9 mouse cellular contexts compared by ENCODE assay signal in the genomic region with DNA sequence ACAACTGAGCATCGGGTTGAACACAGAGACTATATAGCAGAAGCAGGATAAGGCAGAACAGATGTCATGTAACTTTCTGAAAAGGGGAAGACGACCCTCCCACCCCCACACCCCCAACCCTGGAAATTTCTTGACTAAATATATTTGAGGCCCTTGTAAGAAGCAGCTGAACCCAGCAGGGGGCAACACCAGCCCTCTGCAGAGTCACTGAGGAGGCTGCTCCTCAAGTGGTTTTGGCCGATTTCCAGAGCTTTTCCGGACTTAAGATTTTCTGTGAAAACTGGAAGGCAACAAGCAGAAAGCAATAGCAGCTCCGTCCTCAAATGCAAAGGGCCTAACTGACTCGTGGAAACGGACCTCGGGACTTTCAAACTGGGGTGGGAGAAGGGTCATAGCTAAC. TPM values are rescaled to one million over a fixed set of nuclear protein-coding genes. Genes with fewer than 3 reads are reported as not detected.
A peak's percentile ranks its signal among the peaks of the same experiment; 100 is the strongest.
DNase-seq lines count a peak whose midpoint lies in the region; ATAC-seq and TF ChIP-seq lines count a peak whose summit lies in the region.
"Had no signal": no experiment of that assay in that cellular context is flagged by ENCODE, and none has a peak within 500 bp of the region (broad histone marks: within the 10 kb centered on the region; RNA-seq: fewer than 3 reads in every experiment).

No protein-coding gene starts in this region.

- no peak overlapping the region for H3K9ac ChIP-seq in intestine, postnatal 0 days (ENCODE audit: low read depth, low read length)

- DNase-seq in left cerebral cortex, adult 2 months (ENCODE audit: extremely low spot score in 1 of 2, low spot score in 2 of 2): peak in 1 of 2 experiments; percentile 21
- no peak for DNase-seq in left cerebral cortex, adult 11 months (ENCODE audit: low spot score)
- DNase-seq in NIH3T3 (ENCODE audit: low read depth): peak; percentile 95
- DNase-seq in lung, adult 18-20 months: peak; percentile 33 to 52
- peak; percentile 57 for DNase-seq in right cerebral cortex, postnatal 14 days
- DNase-seq in yolk sac, embryonic 10.5 days (ENCODE audit: low spot score): no peak

- H3K36me3 ChIP-seq in intestine, postnatal 0 days (ENCODE audit: control insufficient read depth, insufficient read depth): no peaks in the 10 kb centered on the region

- peak overlapping the region; percentile 54 for H3K4me2 ChIP-seq in intestine, postnatal 0 days (replicated peaks; ENCODE audit: low read depth)

- 20% methylated on average over 8 of the region's 8 CpGs for WGBS in intestine, postnatal 0 days

- no peak overlapping the region for H3K4me3 ChIP-seq in left cerebral cortex, adult 2 months
- H3K4me3 ChIP-seq in embryonic fibroblast, embryonic 13.5 days (ENCODE audit: insufficient read depth, low read length): no peak overlapping the region
- H3K4me3 ChIP-seq in intestine, postnatal 0 days (ENCODE audit: low read depth, low read length): peak overlapping the region; percentile 12; the same call in 1 of the 2 replicates
- H3K4me3 ChIP-seq: erythroblast, embryonic 14.5 days had no signal

- TF ChIP-seq CTCF in left cerebral cortex, adult 2 months (IDR thresholded peaks at IDR 0.05): peak; percentile 42
- TF ChIP-seq CTCF in embryonic fibroblast, embryonic 13.5 days (IDR thresholded peaks at IDR 0.05; ENCODE audit: borderline replicate concordance, insufficient read depth, low read length): 0 out of 2 replicates have a peak, but pooled peaks have one; percentile 44
- peak; percentile 79 for TF ChIP-seq CTCF in intestine, postnatal 0 days (IDR thresholded peaks at IDR 0.05; ENCODE audit: low read depth)

- H3K4me1 ChIP-seq in embryonic fibroblast, embryonic 13.5 days (ENCODE audit: control insufficient read depth, insufficient read depth, low read length): no peaks in the 10 kb centered on the region
- no peaks in the 10 kb centered on the region for H3K4me1 ChIP-seq in intestine, postnatal 0 days (replicated peaks; ENCODE audit: control insufficient read depth, insufficient read depth, low read length)

- H3K27ac ChIP-seq in left cerebral cortex, adult 2 months: no peak overlapping the region
- H3K27ac ChIP-seq in embryonic fibroblast, embryonic 13.5 days (ENCODE audit: insufficient read depth, low read length): no peak overlapping the region
- H3K27ac ChIP-seq in intestine, postnatal 0 days (ENCODE audit: low read depth, low read length): no peak overlapping the region

- intact Hi-C loops in left cerebral cortex, adult 2 months (cut with DNase I): no loop called here

- no peaks in the 10 kb centered on the region for H3K27me3 ChIP-seq in intestine, postnatal 0 days (replicated peaks; ENCODE audit: control insufficient read depth, insufficient read depth, low read length)

- H3K9me3 ChIP-seq in intestine, postnatal 0 days (ENCODE audit: control insufficient read depth): no peaks in the 10 kb centered on the region

- ATAC-seq in intestine, postnatal 0 days: no peak

- no peak for TF ChIP-seq POLR2A in embryonic fibroblast, embryonic 13.5 days (IDR thresholded peaks at IDR 0.05; ENCODE audit: low read depth, low read length)

RNA-seq across cellular contexts. Expression of a gene that starts 11.4 kb away (rescaled TPM):
- under 1 TPM in 1 of 2 experiments, not detected in 1; 0.79 TPM for total RNA-seq in left cerebral cortex, adult 2 months (2021)
- polyA plus RNA-seq in embryonic fibroblast, embryonic 13.5 days (2011; ENCODE audit: insufficient read length, low read depth, missing spikeins): not detected in 2 replicates
- 0.25 TPM in 2 replicates for polyA plus RNA-seq in intestine, postnatal 0 days (2015; fragmentation: Nextera tagmentation; extraction: Ambion mirVana)
- polyA plus RNA-seq: erythroblast, embryonic 14.5 days had no signal

RNA-seq across cellular contexts. Expression of a gene that starts 13.0 kb away (rescaled TPM):
- total RNA-seq in left cerebral cortex, adult 2 months (2021): 1 to 10 TPM; 4.6 to 5.5 TPM
- polyA plus RNA-seq in embryonic fibroblast, embryonic 13.5 days (2011; ENCODE audit: insufficient read length, low read depth, missing spikeins): 43.8 and 51.7 TPM in 2 replicates
- polyA plus RNA-seq in intestine, postnatal 0 days (2015; fragmentation: Nextera tagmentation; extraction: Ambion mirVana): 23.4 and 25.1 TPM in 2 replicates

RNA-seq across cellular contexts. Expression of a gene that starts 20.9 kb away (rescaled TPM):
- total RNA-seq in left cerebral cortex, adult 2 months (2021): 10 to 100 TPM; 25.3 to 28.9 TPM
- 26.3 and 30.8 TPM in 2 replicates for polyA plus RNA-seq in embryonic fibroblast, embryonic 13.5 days (2011; ENCODE audit: insufficient read length, low read depth, missing spikeins)
- 113 and 114 TPM in 2 replicates for polyA plus RNA-seq in intestine, postnatal 0 days (2015; fragmentation: Nextera tagmentation; extraction: Ambion mirVana)
- polyA plus RNA-seq: erythroblast, embryonic 14.5 days had no signal

RNA-seq across cellular contexts. Expression of a gene that starts 41.5 kb away (rescaled TPM):
- 10 to 100 TPM; 32.9 to 34.0 TPM for total RNA-seq in left cerebral cortex, adult 2 months (2021)
- 40.3 and 44.0 TPM in 2 replicates for polyA plus RNA-seq in embryonic fibroblast, embryonic 13.5 days (2011; ENCODE audit: insufficient read length, low read depth, missing spikeins)
- polyA plus RNA-seq in intestine, postnatal 0 days (2015; fragmentation: Nextera tagmentation; extraction: Ambion mirVana): 30.8 and 36.0 TPM in 2 replicates

RNA-seq across cellular contexts. Expression of a gene that starts 41.5 kb away (rescaled TPM):
- total RNA-seq in left cerebral cortex, adult 2 months (2021): 10 to 100 TPM; 56.2 to 60.6 TPM
- polyA plus RNA-seq in embryonic fibroblast, embryonic 13.5 days (2011; ENCODE audit: insufficient read length, low read depth, missing spikeins): 40.1 and 44.1 TPM in 2 replicates
- 24.1 and 29.7 TPM in 2 replicates for polyA plus RNA-seq in intestine, postnatal 0 days (2015; fragmentation: Nextera tagmentation; extraction: Ambion mirVana)

Comparison
In these comparisons a context has a peak if more than half of its experiments do, and no peak if none do; other contexts are left out.
1. DNase-seq: peak in NIH3T3 (single experiment), lung, adult 18-20 months (2 of 2) and right cerebral cortex, postnatal 14 days (single experiment); none in left cerebral cortex, adult 11 months (single experiment) and yolk sac, embryonic 10.5 days (single experiment).
2. Peak in every context shown above with its lines, with median percentiles within 50 percentile points of each other: CTCF ChIP-seq.